Mouse (Mus musculus) liver, embryonic 14.5 days (tissue): ENCODE data around the gene Asb6.

Source experiments
- CTCF ChIP-seq: IDR thresholded peaks from 2 replicates; pipeline ENCODE4 v1.5.1; 2016; ENCODE audit warnings: antibody characterized with exemption, low read depth, control low read depth
- EP300 ChIP-seq: IDR thresholded peaks from 2 replicates; pipeline ENCODE4 v1.6.1; 2016; ENCODE audit warnings: antibody characterized with exemption, low read depth

GRCm38 (mm10) chr2:30783346-30783745 is 46.8 kb downstream of the Asb6 start:
- TF ChIP-seq CTCF: no peak
- no peak for TF ChIP-seq EP300
